Mouse (Mus musculus): Measurements from ENCODE around the gene Rpp14. TPM values are rescaled to one million over a fixed set of nuclear protein-coding genes. Genes with fewer than 3 reads are reported as not detected.

Rpp14 gene
- total RNA-seq, 4 experiments from 2014 or later: 25.1 to 31.7 (median 29.3) TPM

- peak in 1 of 2 experiments; percentile 3 for DNase-seq (ENCODE audit: low spot score in 2 of 2)
Observed at GRCm38 (mm10) chr14:8056076-8056475, 24.1 kb upstream of the Rpp14 start.

GRCm38 (mm10) chr14:8059938-8060337 is 20.2 kb upstream of the Rpp14 start:
- DNase-seq (ENCODE audit: low spot score in 2 of 2): no peak

- peak in 1 of 2 experiments; percentile 20 for DNase-seq (ENCODE audit: low spot score in 2 of 2)
Observed at GRCm38 (mm10) chr14:8062076-8062475, 18.1 kb upstream of the Rpp14 start.

- DNase-seq (ENCODE audit: low spot score in 2 of 2): peak in 1 of 2 experiments; percentile 53
Observed at GRCm38 (mm10) chr14:8062537-8063301, 17.4 kb upstream of the Rpp14 start.

- peak in 1 of 2 experiments; percentile 19 for DNase-seq (ENCODE audit: low spot score in 2 of 2)
Observed at GRCm38 (mm10) chr14:8063835-8064785, 16.1 kb upstream of the Rpp14 start.

GRCm38 (mm10) chr14:8080718-8081117 is 551 bp downstream of the Rpp14 start:
- no peak for DNase-seq (ENCODE audit: low spot score in 2 of 2)

GRCm38 (mm10) chr14:8082949-8083348 is 2.8 kb downstream of the Rpp14 start:
- no peak for DNase-seq (ENCODE audit: low spot score in 2 of 2)

GRCm38 (mm10) chr14:8089016-8089415 is 8.8 kb downstream of the Rpp14 start:
- no peak for DNase-seq (ENCODE audit: low spot score in 2 of 2)

- no peak for DNase-seq (ENCODE audit: low spot score in 2 of 2)
Observed at GRCm38 (mm10) chr14:8092573-8092972, 12.4 kb downstream of the Rpp14 start.

- no peak for DNase-seq (ENCODE audit: low spot score in 2 of 2)
Observed at GRCm38 (mm10) chr14:8093427-8093826, 13.3 kb downstream of the Rpp14 start.

GRCm38 (mm10) chr14:8094931-8095561 is 14.9 kb downstream of the Rpp14 start:
- no peak for DNase-seq (ENCODE audit: low spot score in 2 of 2)

GRCm38 (mm10) chr14:8095562-8095950 is 15.4 kb downstream of the Rpp14 start:
- no peak for DNase-seq (ENCODE audit: low spot score in 2 of 2)

- peak; percentile 86 to 91 for DNase-seq (ENCODE audit: low spot score in 2 of 2)
Observed at GRCm38 (mm10) chr14:8097978-8098686, 18.0 kb downstream of the Rpp14 start, which contains the start of gene Pxk. Pxk (plus strand) TSS chr14:8098211.

- no peak for DNase-seq (ENCODE audit: low spot score in 2 of 2)
Observed at GRCm38 (mm10) chr14:8098687-8098995, 18.5 kb downstream of the Rpp14 start.

GRCm38 (mm10) chr14:8099561-8100021 is 19.4 kb downstream of the Rpp14 start:
- DNase-seq (ENCODE audit: low spot score in 2 of 2): no peak

GRCm38 (mm10) chr14:8101886-8102285 is 21.7 kb downstream of the Rpp14 start:
- no peak for DNase-seq (ENCODE audit: low spot score in 2 of 2)

GRCm38 (mm10) chr14:8102676-8103075 is 22.5 kb downstream of the Rpp14 start:
- DNase-seq (ENCODE audit: low spot score in 2 of 2): no peak

GRCm38 (mm10) chr14:8108047-8108446 is 27.9 kb downstream of the Rpp14 start:
- no peak for DNase-seq (ENCODE audit: low spot score in 2 of 2)

GRCm38 (mm10) chr14:8108976-8109375 is 28.8 kb downstream of the Rpp14 start:
- DNase-seq (ENCODE audit: low spot score in 2 of 2): no peak

- DNase-seq (ENCODE audit: low spot score in 2 of 2): no peak
Observed at GRCm38 (mm10) chr14:8111545-8111944, 31.4 kb downstream of the Rpp14 start.

- no peak for DNase-seq (ENCODE audit: low spot score in 2 of 2)
Observed at GRCm38 (mm10) chr14:8112036-8112435, 31.9 kb downstream of the Rpp14 start.

Data from left cerebral cortex, adult 8-10 months (tissue).